Mouse (Mus musculus) T-helper 17 cell (primary cell): Measurements from ENCODE around the gene Hoxd8.

Experiments
- in situ Hi-C, 2 experiments: fragments of 300-600 bp; cut with MboI, MseI; formaldehyde crosslinking; loops; 1 replicate in 1 of 2; 2 replicates in 1 of 2; pipeline ENCODE4 v1.15.1; 2025; ENCODE audit warnings: high pct_unique_total_duplicates in 2 of 2

Hoxd8 gene

GRCm38 (mm10) chr2:74704393-74704998 lies at the start of gene Hoxd8:
Gene Hoxd8 (plus strand): TSS chr2:74704615.
- in situ Hi-C loops, result loop anchor here in 1 of 2 experiments (5.0 kb wide), 2 partner anchors 363 to 438 kb away; no protein-coding TSS in a partner anchor

- in situ Hi-C loops, result loop anchor here in 1 of 2 experiments (5.0 to 25.0 kb wide), 2 partner anchors 73 to 1068 kb away; partner anchors contain the start of gene Chrna1
Measured at GRCm38 (mm10) chr2:74654743-74655419, 49.5 kb upstream of the Hoxd8 start.

- in situ Hi-C loops, result loop anchor here in 1 of 2 experiments (5.0 to 25.0 kb wide), 2 partner anchors 73 to 1068 kb away; partner anchors contain the start of gene Chrna1
Measured at GRCm38 (mm10) chr2:74655420-74655781, 49.0 kb upstream of the Hoxd8 start.

- in situ Hi-C loops, result loop anchor here in 1 of 2 experiments (5.0 to 25.0 kb wide), 2 partner anchors 74 to 1069 kb away; partner anchors contain the start of gene Chrna1
Measured at GRCm38 (mm10) chr2:74655821-74656631, 48.4 kb upstream of the Hoxd8 start.

- in situ Hi-C loops, result loop anchor here in 1 of 2 experiments (5.0 to 25.0 kb wide), 2 partner anchors 74 to 1069 kb away; partner anchors contain the start of gene Chrna1
Measured at GRCm38 (mm10) chr2:74656632-74657021, 47.8 kb upstream of the Hoxd8 start.

- in situ Hi-C loops, result loop anchor here in 1 of 2 experiments (5.0 to 25.0 kb wide), 2 partner anchors 75 to 1070 kb away; partner anchors contain the start of gene Chrna1
Measured at GRCm38 (mm10) chr2:74657251-74658023, 47.0 kb upstream of the Hoxd8 start.

- in situ Hi-C loops, result loop anchor here in 1 of 2 experiments (5.0 to 25.0 kb wide), 2 partner anchors 76 to 1071 kb away; partner anchors contain the start of gene Chrna1
Measured at GRCm38 (mm10) chr2:74658024-74658666, 46.3 kb upstream of the Hoxd8 start.

- in situ Hi-C loops, result loop anchor here in 1 of 2 experiments (5.0 to 25.0 kb wide), 2 partner anchors 77 to 1072 kb away; partner anchors contain the start of gene Chrna1
Measured at GRCm38 (mm10) chr2:74658667-74659371, 45.6 kb upstream of the Hoxd8 start.

GRCm38 (mm10) chr2:74659507-74660005 lies 44.9 kb upstream of the Hoxd8 start, which contains the start of gene Evx2:
Gene Evx2 (minus strand): TSS chr2:74659557.
- in situ Hi-C loops, result loop anchor here (5.0 to 25.0 kb wide), 5 partner anchors 77 to 1072 kb away; partner anchors contain the start of genes Chrna1 (in 1 of the 2) and Lnpk (in 1 of the 2)

- in situ Hi-C loops, result loop anchor here (5.0 to 25.0 kb wide), 4 partner anchors 83 to 1073 kb away; partner anchors contain the start of genes Chrna1 (in 1 of the 2) and Lnpk (in 1 of the 2)
Measured at GRCm38 (mm10) chr2:74660421-74661375, 43.7 kb upstream of the Hoxd8 start.

GRCm38 (mm10) chr2:74661685-74662084 lies 42.7 kb upstream of the Hoxd8 start:
- in situ Hi-C loops, result loop anchor here (5.0 to 25.0 kb wide), 4 partner anchors 84 to 1074 kb away; partner anchors contain the start of genes Chrna1 (in 1 of the 2) and Lnpk (in 1 of the 2)

GRCm38 (mm10) chr2:74663291-74663925 lies 41.0 kb upstream of the Hoxd8 start:
- in situ Hi-C loops, result loop anchor here (5.0 to 25.0 kb wide), 4 partner anchors 86 to 1076 kb away; partner anchors contain the start of genes Chrna1 (in 1 of the 2) and Lnpk (in 1 of the 2)

- in situ Hi-C loops, result loop anchor here in 1 of 2 experiments (5.0 to 25.0 kb wide), 2 partner anchors 604 to 1079 kb away; partner anchors contain the start of gene Chrna1
Measured at GRCm38 (mm10) chr2:74666411-74666810, 38.0 kb upstream of the Hoxd8 start.

- in situ Hi-C loops, result loop anchor here in 1 of 2 experiments (5.0 to 25.0 kb wide), 2 partner anchors 605 to 1080 kb away; partner anchors contain the start of gene Chrna1
Measured at GRCm38 (mm10) chr2:74667191-74667841, 37.1 kb upstream of the Hoxd8 start.

- in situ Hi-C loops, result loop anchor here in 1 of 2 experiments (5.0 to 25.0 kb wide), 2 partner anchors 606 to 1081 kb away; partner anchors contain the start of gene Chrna1
Measured at GRCm38 (mm10) chr2:74667842-74668357, 36.5 kb upstream of the Hoxd8 start, which contains the start of gene Hoxd13. Gene Hoxd13 (plus strand): TSS chr2:74668310.
